ENCODE assay signal across 21 mouse cellular contexts in the genomic region with DNA sequence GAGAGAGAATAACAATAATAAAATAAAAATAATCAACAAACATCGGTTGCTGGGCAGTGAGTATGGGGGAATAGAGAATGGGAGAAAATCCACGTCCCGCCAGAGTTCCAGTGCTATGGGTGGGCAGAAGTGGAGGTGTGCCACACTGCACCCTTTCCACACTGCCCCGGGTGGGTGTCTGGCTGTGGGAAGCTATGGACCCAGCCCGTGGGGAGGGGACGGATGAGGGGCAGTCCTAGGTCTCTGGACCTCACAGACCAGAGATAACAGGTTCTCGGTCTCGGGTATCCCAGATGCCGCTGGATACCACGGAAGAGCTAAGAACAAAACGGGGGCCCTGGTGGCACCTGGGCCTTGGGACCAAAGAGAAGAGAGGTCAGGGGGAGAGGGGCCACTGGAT.
A peak's percentile ranks its signal among the peaks of the same experiment; 100 is the strongest.
DNase-seq lines count a peak whose midpoint lies in the region; ATAC-seq lines count a peak whose summit lies in the region.
"Had no signal": no experiment of that assay in that cellular context is flagged by ENCODE, and none has a peak within 500 bp of the region (broad histone marks: within the 10 kb centered on the region; RNA-seq: fewer than 3 reads in every experiment).

No protein-coding gene starts in this region.

- H3K4me1 ChIP-seq in heart, embryonic 10.5 days, result peaks cover 6% of the 10 kb centered on the region
- H3K4me1 ChIP-seq in hindbrain, embryonic 16.5 days (ENCODE audit: control insufficient read depth, insufficient read depth, low read depth, low read length), result no peaks in the 10 kb centered on the region; the same call in 1 of the 2 replicates
- H3K4me1 ChIP-seq in hindbrain, embryonic 11.5 days (replicated peaks; ENCODE audit: control insufficient read depth, insufficient read depth, low read length), result no peaks in the 10 kb centered on the region
- peaks cover 4% of the 10 kb centered on the region; the same call in 1 of the 2 replicates for H3K4me1 ChIP-seq in neural tube, embryonic 15.5 days
- H3K4me1 ChIP-seq: embryonic facial prominence, embryonic 12.5 days; embryonic facial prominence, embryonic 15.5 days; intestine, embryonic 15.5 days had no signal

- 75% methylated on average over 11 of the region's 11 CpGs for WGBS in heart, embryonic 10.5 days
- 87% methylated on average over 11 of the region's 11 CpGs for WGBS in hindbrain, embryonic 16.5 days
- WGBS in hindbrain, embryonic 11.5 days, result 86% methylated on average over 11 of the region's 11 CpGs
- 91% methylated on average over 11 of the region's 11 CpGs for WGBS in neural tube, embryonic 15.5 days

- no peak overlapping the region for H3K4me2 ChIP-seq in hindbrain, embryonic 16.5 days (ENCODE audit: low read length)
- H3K4me2 ChIP-seq in hindbrain, embryonic 11.5 days (replicated peaks; ENCODE audit: low read depth, low read length), result no peak overlapping the region
- no peak overlapping the region for H3K4me2 ChIP-seq in neural tube, embryonic 15.5 days
- H3K4me2 ChIP-seq: embryonic facial prominence, embryonic 12.5 days; embryonic facial prominence, embryonic 15.5 days; hindbrain, embryonic 14.5 days; intestine, embryonic 15.5 days had no signal

- H3K9ac ChIP-seq in hindbrain, embryonic 16.5 days (ENCODE audit: low read depth, low read length), result no peak overlapping the region
- no peak overlapping the region for H3K9ac ChIP-seq in hindbrain, embryonic 11.5 days (ENCODE audit: low read depth, low read length)
- no peak overlapping the region for H3K9ac ChIP-seq in neural tube, embryonic 15.5 days (replicated peaks)
- H3K9ac ChIP-seq: embryonic facial prominence, embryonic 12.5 days; embryonic facial prominence, embryonic 15.5 days; hindbrain, embryonic 14.5 days; intestine, embryonic 15.5 days had no signal

- H3K9me3 ChIP-seq in heart, embryonic 10.5 days, result no peaks in the 10 kb centered on the region
- no peaks in the 10 kb centered on the region for H3K9me3 ChIP-seq in hindbrain, embryonic 16.5 days (ENCODE audit: control insufficient read depth, low read length)
- H3K9me3 ChIP-seq in hindbrain, embryonic 11.5 days (ENCODE audit: control insufficient read depth, low read length), result no peaks in the 10 kb centered on the region
- H3K9me3 ChIP-seq in neural tube, embryonic 15.5 days (replicated peaks), result no peaks in the 10 kb centered on the region
- H3K9me3 ChIP-seq: embryonic facial prominence, embryonic 12.5 days; embryonic facial prominence, embryonic 15.5 days; intestine, embryonic 15.5 days had no signal

- no peak overlapping the region for H3K27ac ChIP-seq in heart, embryonic 10.5 days
- no peak overlapping the region for H3K27ac ChIP-seq in hindbrain, embryonic 16.5 days (ENCODE audit: low read depth, low read length)
- H3K27ac ChIP-seq in hindbrain, embryonic 11.5 days (ENCODE audit: low read depth, low read length), result no peak overlapping the region
- H3K27ac ChIP-seq in neural tube, embryonic 15.5 days (replicated peaks), result no peak overlapping the region
- H3K27ac ChIP-seq: embryonic facial prominence, embryonic 12.5 days; embryonic facial prominence, embryonic 15.5 days; hindbrain, embryonic 14.5 days; intestine, embryonic 15.5 days had no signal

- DNase-seq in heart, adult 11 months, result peak; percentile 53
- DNase-seq in heart, embryonic 10.5 days (ENCODE audit: low spot score), result no peak
- no peak for DNase-seq in hindbrain, embryonic 11.5 days (ENCODE audit: low spot score)
- DNase-seq in neural tube, embryonic 10.5 days (ENCODE audit: extremely low spot score, low spot score), result no peak
- DNase-seq: adrenal gland, adult 2 months; adrenal gland, postnatal 14 days; cerebellum, adult 11 months; cerebellum, adult 2 months; cerebellum, adult 9-11 months; cerebellum, postnatal 25 days; gastrocnemius, postnatal 10 days; gastrocnemius, postnatal 36 days; kidney, adult 11 months had no signal

- no peaks in the 10 kb centered on the region for H3K27me3 ChIP-seq in heart, embryonic 10.5 days (ENCODE audit: insufficient read depth, poor library complexity, severe bottlenecking)
- H3K27me3 ChIP-seq in hindbrain, embryonic 16.5 days (replicated peaks; ENCODE audit: control insufficient read depth, insufficient read depth, low read length), result no peaks in the 10 kb centered on the region
- H3K27me3 ChIP-seq in hindbrain, embryonic 11.5 days (ENCODE audit: control insufficient read depth, insufficient read depth, low read length), result no peaks in the 10 kb centered on the region
- no peaks in the 10 kb centered on the region for H3K27me3 ChIP-seq in neural tube, embryonic 15.5 days (replicated peaks)
- H3K27me3 ChIP-seq: embryonic facial prominence, embryonic 12.5 days; embryonic facial prominence, embryonic 15.5 days; intestine, embryonic 15.5 days had no signal

- ATAC-seq in hindbrain, embryonic 16.5 days, result peak; percentile 52; the same call in 1 of the 2 replicates
- ATAC-seq in hindbrain, embryonic 11.5 days (ENCODE audit: low FRiP score), result no peak
- ATAC-seq in neural tube, embryonic 15.5 days (ENCODE audit: low FRiP score), result 0 out of 2 replicates have a peak, but pooled peaks have one; percentile 38
- ATAC-seq: CD4-positive, CD25-positive, alpha-beta regulatory T cell, adult 4 months; forebrain, embryonic 14.5 days; intestine, embryonic 15.5 days had no signal

- H3K36me3 ChIP-seq in heart, embryonic 10.5 days, result no peaks in the 10 kb centered on the region
- H3K36me3 ChIP-seq in hindbrain, embryonic 16.5 days (ENCODE audit: control insufficient read depth, insufficient read depth, low read length), result no peaks in the 10 kb centered on the region
- H3K36me3 ChIP-seq in hindbrain, embryonic 11.5 days (ENCODE audit: control insufficient read depth, insufficient read depth, low read length), result no peaks in the 10 kb centered on the region
- no peaks in the 10 kb centered on the region for H3K36me3 ChIP-seq in neural tube, embryonic 15.5 days
- H3K36me3 ChIP-seq: embryonic facial prominence, embryonic 12.5 days; embryonic facial prominence, embryonic 15.5 days; intestine, embryonic 15.5 days had no signal

- no peak overlapping the region for H3K4me3 ChIP-seq in heart, embryonic 10.5 days
- no peak overlapping the region for H3K4me3 ChIP-seq in hindbrain, embryonic 16.5 days (ENCODE audit: low read length)
- no peak overlapping the region for H3K4me3 ChIP-seq in hindbrain, embryonic 11.5 days (ENCODE audit: low read depth, low read length)
- no peak overlapping the region for H3K4me3 ChIP-seq in neural tube, embryonic 15.5 days (replicated peaks)
- H3K4me3 ChIP-seq: embryonic facial prominence, embryonic 12.5 days; embryonic facial prominence, embryonic 15.5 days; intestine, embryonic 15.5 days had no signal
